Mouse (Mus musculus) heart, adult 2 months (tissue): Measurements from ENCODE around the gene Fam13a.

Experiments used
- CTCF ChIP-seq: fragments of 200-600 bp; IDR thresholded peaks from 2 replicates; pipeline ENCODE4 v1.8.1; 2022; ENCODE audit warnings: antibody characterized with exemption, mild to moderate bottlenecking, moderate library complexity
- EP300 ChIP-seq: fragments of 200-500 bp; IDR thresholded peaks from 2 replicates; pipeline ENCODE4 v1.6.1; 2011; ENCODE audit warnings: low read depth, low read length, control low read depth; ENCODE audit not compliant: insufficient read depth
- POLR2A ChIP-seq: fragments of 200-500 bp; IDR thresholded peaks from 2 replicates; pipeline ENCODE4 v1.6.1; 2011; ENCODE audit warnings: mild to moderate bottlenecking, low read depth, low read length, control low read depth; ENCODE audit not compliant: insufficient read depth

DNA sequence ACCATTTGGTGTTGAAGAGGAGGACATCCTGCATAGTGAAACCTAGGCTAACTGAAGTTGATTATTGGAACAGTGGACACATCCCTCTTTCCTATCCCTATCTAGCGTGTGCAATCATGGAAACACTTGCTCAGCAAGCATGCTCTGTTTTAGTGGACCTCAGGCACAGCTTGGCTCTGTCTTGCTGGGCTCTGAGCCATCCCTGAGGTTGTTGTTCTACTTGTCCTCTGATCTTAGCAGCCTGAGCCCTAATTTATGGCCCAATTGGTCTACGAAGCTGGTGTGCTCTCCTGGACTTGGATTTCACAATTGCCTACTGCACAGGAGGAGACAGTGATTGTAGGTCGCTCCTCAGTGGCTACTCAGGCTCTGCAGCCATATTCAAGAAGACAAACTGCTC, 56.1 kb downstream of the Fam13a start:
- TF ChIP-seq POLR2A: no peak
- no peak for TF ChIP-seq EP300
- no peak for TF ChIP-seq CTCF
